Mouse (Mus musculus): ENCODE data around the gene Atp6v0a2. TPM values are rescaled to one million over a fixed set of nuclear protein-coding genes. Genes with fewer than 3 reads are reported as not detected.
A peak's percentile ranks its signal among the peaks of the same experiment; 100 is the strongest.

Atp6v0a2 gene
- polyA plus RNA-seq, 1 experiment from 2014 or later, result 48.3 TPM

DNA sequence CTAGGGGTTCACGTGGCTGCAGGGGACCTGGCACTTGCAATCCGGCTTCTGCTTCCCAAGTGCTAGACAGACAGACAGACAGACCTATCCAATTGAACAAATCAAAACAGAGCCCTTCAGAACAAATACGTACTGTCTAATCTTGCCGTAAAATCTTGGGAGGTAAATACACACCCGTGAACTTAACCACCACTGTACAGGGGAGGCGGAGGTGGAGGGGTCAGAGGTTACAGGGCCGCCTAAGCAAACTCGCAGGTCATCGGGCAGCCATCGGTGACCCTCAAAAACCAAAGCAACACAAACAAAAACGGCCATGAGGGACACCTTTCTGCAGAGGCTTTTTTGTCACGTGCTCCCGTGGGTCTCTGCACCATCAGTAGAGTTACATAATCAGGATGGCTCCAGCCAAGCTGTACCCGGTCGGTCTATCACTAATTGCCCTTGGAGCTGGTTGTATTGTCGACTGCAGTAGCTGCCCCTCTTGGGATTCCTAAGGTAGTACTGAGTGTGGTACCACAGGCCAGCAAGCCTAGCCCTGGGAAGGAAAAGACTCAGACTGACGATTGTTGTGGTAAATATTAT is 23.2 kb upstream of the Atp6v0a2 start:
- H3K9ac ChIP-seq (ENCODE audit: low read depth, low read length), result no peak overlapping the region
- no peak overlapping the region for H3K4me2 ChIP-seq (ENCODE audit: low read depth, low read length)
- WGBS, result 80% methylated on average over 17 of the region's 17 CpGs
- H3K27ac ChIP-seq (replicated peaks; ENCODE audit: low read depth, low read length), result no peak overlapping the region
- no peak overlapping the region for H3K4me3 ChIP-seq (ENCODE audit: low read depth, low read length)
- no peaks in the 10 kb centered on the region for H3K4me1 ChIP-seq (ENCODE audit: control insufficient read depth, insufficient read depth, low read length)
- H3K27me3 ChIP-seq (replicated peaks; ENCODE audit: control insufficient read depth, insufficient read depth, low read length), result no peaks in the 10 kb centered on the region
- no peaks in the 10 kb centered on the region for H3K9me3 ChIP-seq (ENCODE audit: control insufficient read depth, low read length)
- 0 out of 2 replicates have a peak, but pooled peaks cover 14% of the 10 kb centered on the region for H3K36me3 ChIP-seq (ENCODE audit: control insufficient read depth, insufficient read depth, low read length)
- DNase-seq (ENCODE audit: low spot score), result no peak
- no peak for ATAC-seq (ENCODE audit: low read depth)

DNA sequence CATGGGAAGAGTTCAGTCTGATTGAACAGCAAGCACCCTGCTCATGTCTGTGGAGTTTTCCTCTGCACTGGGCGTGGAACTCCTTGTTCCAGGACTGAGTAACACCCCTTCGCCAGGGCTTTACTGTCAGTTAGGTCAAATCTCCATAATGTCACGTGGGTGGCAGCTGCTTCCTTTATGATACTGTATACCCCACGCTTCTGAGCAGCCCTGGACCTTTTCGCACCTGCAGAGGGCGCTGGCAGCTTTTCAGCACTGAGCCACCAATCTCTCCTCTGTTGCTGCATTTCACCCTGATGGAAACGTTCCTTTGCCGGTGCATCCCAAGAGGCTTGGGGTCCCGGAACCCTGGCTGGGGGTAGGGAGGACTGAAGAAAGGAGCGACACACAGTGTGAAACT is 17.4 kb upstream of the Atp6v0a2 start:
- H3K4me3 ChIP-seq (ENCODE audit: low read depth, low read length), result no peak overlapping the region
- 75% methylated on average over 10 of the region's 10 CpGs for WGBS
- no peaks in the 10 kb centered on the region for H3K27me3 ChIP-seq (replicated peaks; ENCODE audit: control insufficient read depth, insufficient read depth, low read length)
- no peaks in the 10 kb centered on the region for H3K4me1 ChIP-seq (ENCODE audit: control insufficient read depth, insufficient read depth, low read length)
- ATAC-seq (ENCODE audit: low read depth), result no peak
- H3K36me3 ChIP-seq (ENCODE audit: control insufficient read depth, insufficient read depth, low read length), result peaks cover 28% of the 10 kb centered on the region; the same call in 1 of the 2 replicates
- DNase-seq (ENCODE audit: low spot score), result no peak
- no peak overlapping the region for H3K27ac ChIP-seq (replicated peaks; ENCODE audit: low read depth, low read length)
- H3K4me2 ChIP-seq (ENCODE audit: low read depth, low read length), result no peak overlapping the region
- no peak overlapping the region for H3K9ac ChIP-seq (ENCODE audit: low read depth, low read length)
- no peaks in the 10 kb centered on the region for H3K9me3 ChIP-seq (ENCODE audit: control insufficient read depth, low read length)

DNA sequence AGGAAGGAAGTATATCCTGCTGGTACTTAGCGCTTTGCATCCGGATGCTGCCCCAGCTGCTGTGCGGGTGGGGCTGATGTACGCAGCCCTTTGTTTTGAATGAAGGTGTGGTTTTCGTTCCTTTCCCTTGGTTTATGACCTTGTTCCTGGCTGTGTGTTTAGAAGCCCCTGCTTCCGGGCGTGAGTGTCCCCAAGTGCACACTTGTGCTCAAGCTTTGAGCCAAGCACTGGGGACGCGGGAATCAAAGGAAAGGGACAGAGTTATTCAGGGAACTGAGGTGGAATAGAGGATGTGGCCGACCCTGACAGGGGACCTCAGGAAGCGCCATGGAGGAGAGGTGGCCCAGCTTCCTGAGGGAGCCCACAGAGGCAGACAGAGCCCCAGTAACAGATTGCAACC is 13.7 kb upstream of the Atp6v0a2 start:
- H3K4me1 ChIP-seq (ENCODE audit: control insufficient read depth, insufficient read depth, low read length), result no peaks in the 10 kb centered on the region
- DNase-seq (ENCODE audit: low spot score) (peak; percentile 35), ATAC-seq (ENCODE audit: low read depth) (no peak)
- no peaks in the 10 kb centered on the region for H3K9me3 ChIP-seq (ENCODE audit: control insufficient read depth, low read length)
- 83% methylated on average over 11 of the region's 11 CpGs for WGBS
- no peak overlapping the region for H3K27ac ChIP-seq (replicated peaks; ENCODE audit: low read depth, low read length)
- no peak overlapping the region for H3K9ac ChIP-seq (ENCODE audit: low read depth, low read length)
- H3K36me3 ChIP-seq (ENCODE audit: control insufficient read depth, insufficient read depth, low read length), result peaks cover 21% of the 10 kb centered on the region; the same call in 1 of the 2 replicates
- H3K27me3 ChIP-seq (replicated peaks; ENCODE audit: control insufficient read depth, insufficient read depth, low read length), result no peaks in the 10 kb centered on the region
- no peak overlapping the region for H3K4me3 ChIP-seq (ENCODE audit: low read depth, low read length)
- H3K4me2 ChIP-seq (ENCODE audit: low read depth, low read length), result no peak overlapping the region

DNA sequence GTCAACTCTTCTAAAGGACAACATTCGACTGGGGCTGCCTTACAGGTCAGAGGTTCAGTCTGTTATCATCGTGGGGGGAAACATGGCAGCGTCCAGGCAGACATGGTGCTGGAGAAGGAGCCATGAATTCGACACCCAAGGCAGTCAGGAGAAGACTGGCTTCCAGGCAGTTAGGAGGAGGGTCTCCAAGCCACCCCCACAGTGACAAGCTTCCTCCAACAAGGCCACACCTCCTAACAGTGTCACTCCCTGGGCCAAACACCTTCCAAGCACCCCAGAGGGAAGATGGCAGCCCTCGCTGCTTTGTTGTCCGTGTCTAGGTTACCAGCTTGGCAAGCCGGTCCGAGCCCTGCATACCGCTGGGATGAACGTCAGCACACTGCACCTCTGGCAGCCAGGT is 9.7 kb upstream of the Atp6v0a2 start:
- Histone ChIP-seq H3K9ac (ENCODE audit: low read depth, low read length) (no peak overlapping the region), H3K4me2 (ENCODE audit: low read depth, low read length) (no peak overlapping the region), H3K27ac (replicated peaks; ENCODE audit: low read depth, low read length) (no peak overlapping the region), H3K4me3 (ENCODE audit: low read depth, low read length) (no peak overlapping the region), H3K9me3 (ENCODE audit: control insufficient read depth, low read length) (no peaks in the 10 kb centered on the region), H3K4me1 (ENCODE audit: control insufficient read depth, insufficient read depth, low read length) (no peaks in the 10 kb centered on the region), H3K36me3 (ENCODE audit: control insufficient read depth, insufficient read depth, low read length) (peaks cover 2% of the 10 kb centered on the region; the same call in 1 of the 2 replicates), H3K27me3 (replicated peaks; ENCODE audit: control insufficient read depth, insufficient read depth, low read length) (no peaks in the 10 kb centered on the region)
- 80% methylated on average over 10 of the region's 10 CpGs for WGBS
- ATAC-seq (ENCODE audit: low read depth) (no peak), DNase-seq (ENCODE audit: low spot score) (no peak)

DNA sequence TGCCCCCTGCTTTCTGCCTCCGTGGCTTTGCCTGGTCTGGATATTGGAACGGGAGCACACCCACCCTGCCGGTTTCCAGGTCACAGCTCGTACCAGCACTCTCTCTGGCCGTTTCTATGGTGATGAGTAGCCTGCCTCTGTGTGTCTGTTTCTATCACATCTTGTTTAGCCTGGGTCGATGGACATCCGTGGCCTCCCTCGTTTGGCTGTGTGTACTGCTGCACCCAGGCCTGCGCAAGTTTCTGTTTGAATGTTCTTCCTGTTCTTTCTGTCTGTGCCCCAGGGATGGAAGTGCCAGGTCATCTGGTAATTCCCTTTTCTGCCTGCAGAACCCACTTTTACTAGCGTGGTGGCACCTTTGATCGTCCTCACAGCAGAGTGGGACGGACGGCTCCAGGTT is 7.0 kb upstream of the Atp6v0a2 start:
- Histone ChIP-seq H3K4me3 (ENCODE audit: low read depth, low read length) (no peak overlapping the region), H3K9me3 (ENCODE audit: control insufficient read depth, low read length) (no peaks in the 10 kb centered on the region), H3K9ac (ENCODE audit: low read depth, low read length) (no peak overlapping the region), H3K27me3 (replicated peaks; ENCODE audit: control insufficient read depth, insufficient read depth, low read length) (no peaks in the 10 kb centered on the region), H3K4me2 (ENCODE audit: low read depth, low read length) (no peak overlapping the region), H3K36me3 (ENCODE audit: control insufficient read depth, insufficient read depth, low read length) (no peaks in the 10 kb centered on the region), H3K27ac (replicated peaks; ENCODE audit: low read depth, low read length) (no peak overlapping the region), H3K4me1 (ENCODE audit: control insufficient read depth, insufficient read depth, low read length) (no peaks in the 10 kb centered on the region)
- WGBS, result 77% methylated on average over 13 of the region's 13 CpGs
- ATAC-seq (ENCODE audit: low read depth) (peak; percentile 50; the same call in 1 of the 2 replicates), DNase-seq (ENCODE audit: low spot score) (peak; percentile 48)

DNA sequence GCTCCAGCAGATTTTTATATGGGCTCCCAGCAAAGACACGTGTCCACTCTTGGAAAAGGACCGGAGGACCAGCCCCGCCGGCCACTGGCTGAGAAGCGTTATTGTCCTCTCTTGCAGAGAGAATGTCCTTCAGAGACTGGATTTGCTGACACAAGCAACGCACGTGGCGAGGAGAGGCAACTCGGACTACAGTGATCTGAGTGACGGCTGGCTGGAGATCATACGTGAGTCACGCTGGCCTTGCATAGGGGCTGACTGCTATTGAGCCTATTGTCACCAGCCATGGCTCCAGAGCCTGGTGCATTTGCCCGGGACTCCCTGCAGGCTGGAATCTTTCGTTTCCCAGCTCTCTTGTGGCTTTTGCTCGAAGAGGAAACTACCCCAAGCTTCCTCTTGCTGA is 5.5 kb upstream of the Atp6v0a2 start:
- Histone ChIP-seq H3K36me3 (ENCODE audit: control insufficient read depth, insufficient read depth, low read length) (no peaks in the 10 kb centered on the region), H3K27ac (replicated peaks; ENCODE audit: low read depth, low read length) (no peak overlapping the region), H3K4me1 (ENCODE audit: control insufficient read depth, insufficient read depth, low read length) (peaks cover under 1% of the 10 kb centered on the region; the same call in 1 of the 2 replicates), H3K9me3 (ENCODE audit: control insufficient read depth, low read length) (no peaks in the 10 kb centered on the region), H3K4me2 (ENCODE audit: low read depth, low read length) (no peak overlapping the region), H3K9ac (ENCODE audit: low read depth, low read length) (no peak overlapping the region), H3K27me3 (replicated peaks; ENCODE audit: control insufficient read depth, insufficient read depth, low read length) (no peaks in the 10 kb centered on the region), H3K4me3 (ENCODE audit: low read depth, low read length) (no peak overlapping the region)
- 87% methylated on average over 15 of the region's 15 CpGs for WGBS
- no peak for DNase-seq (ENCODE audit: low spot score)
- no peak for ATAC-seq (ENCODE audit: low read depth)

DNA sequence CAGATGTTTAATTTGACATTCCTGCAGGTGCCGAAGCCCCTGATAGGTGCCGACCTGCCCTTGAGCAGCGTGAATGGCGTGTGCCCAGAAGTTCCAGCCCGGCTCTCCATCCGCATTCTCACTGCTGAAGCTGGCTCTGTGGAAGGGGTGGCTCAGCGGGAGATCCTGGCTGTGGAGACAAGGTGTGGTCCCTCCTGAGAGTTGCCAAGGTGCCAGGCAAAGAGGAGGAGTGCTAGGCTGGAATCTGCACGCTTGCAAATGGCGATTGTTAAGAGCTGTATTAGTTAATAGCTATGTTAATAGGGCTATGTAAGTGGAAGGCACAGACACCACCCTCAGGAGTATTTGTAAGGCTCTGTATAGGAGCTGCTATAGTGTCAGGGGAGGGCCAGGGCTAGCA is 4.1 kb upstream of the Atp6v0a2 start:
- DNase-seq (ENCODE audit: low spot score), result no peak
- H3K4me1 ChIP-seq (ENCODE audit: control insufficient read depth, insufficient read depth, low read length), result peaks cover 5% of the 10 kb centered on the region
- no peak overlapping the region for H3K9ac ChIP-seq (ENCODE audit: low read depth, low read length)
- no peaks in the 10 kb centered on the region for H3K9me3 ChIP-seq (ENCODE audit: control insufficient read depth, low read length)
- H3K4me2 ChIP-seq (ENCODE audit: low read depth, low read length), result no peak overlapping the region
- no peak overlapping the region for H3K27ac ChIP-seq (replicated peaks; ENCODE audit: low read depth, low read length)
- no peak overlapping the region for H3K4me3 ChIP-seq (ENCODE audit: low read depth, low read length)
- whole genome bisulfite sequencing, result 83% methylated on average over 9 of the region's 9 CpGs
- ATAC-seq (ENCODE audit: low read depth), result no peak
- H3K27me3 ChIP-seq (replicated peaks; ENCODE audit: control insufficient read depth, insufficient read depth, low read length), result no peaks in the 10 kb centered on the region
- no peaks in the 10 kb centered on the region for H3K36me3 ChIP-seq (ENCODE audit: control insufficient read depth, insufficient read depth, low read length)

DNA sequence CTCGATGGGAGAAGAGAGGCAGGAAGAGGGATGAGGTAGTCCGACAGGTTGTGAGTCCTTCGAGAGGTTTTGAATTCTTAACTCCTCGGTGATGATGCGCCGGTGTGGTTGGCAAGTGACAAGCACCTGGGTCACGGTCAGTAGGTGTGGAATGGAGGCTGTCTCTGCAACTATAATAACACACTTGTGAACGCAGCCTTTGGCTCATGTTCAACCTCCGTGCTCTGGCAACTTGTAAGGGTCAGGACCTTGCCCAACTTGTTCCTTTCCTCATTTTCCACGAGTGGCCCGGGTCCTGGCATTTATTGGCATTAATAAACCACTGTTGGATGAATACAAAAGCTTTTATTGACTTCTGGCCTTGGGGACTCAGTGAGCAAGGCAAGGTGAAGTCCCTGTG is 1.3 kb downstream of the Atp6v0a2 start:
- no peak for ATAC-seq (ENCODE audit: low read depth)
- WGBS, result 15% methylated on average over 11 of the region's 11 CpGs

DNA sequence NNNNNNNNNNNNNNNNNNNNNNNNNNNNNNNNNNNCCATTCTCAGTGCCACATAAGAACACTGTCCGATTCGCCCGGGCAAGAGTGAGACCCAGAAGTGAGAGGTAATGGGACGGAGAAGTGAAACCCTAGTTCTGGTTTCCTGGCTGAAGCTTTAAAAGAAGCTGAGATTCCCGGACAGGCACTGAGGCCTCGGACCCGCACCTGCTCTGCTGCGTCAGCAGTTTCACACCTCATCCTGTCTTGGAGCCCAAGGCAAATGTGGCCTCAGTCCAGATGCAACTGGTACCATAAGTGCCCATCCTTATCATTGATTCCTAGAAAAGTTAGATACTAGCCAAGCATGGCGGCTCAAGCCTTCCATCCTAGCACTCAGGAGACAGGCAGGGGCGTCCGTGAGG is 3.3 kb downstream of the Atp6v0a2 start:
- no peak for ATAC-seq (ENCODE audit: low read depth)
- no peak overlapping the region for H3K9ac ChIP-seq (ENCODE audit: low read depth, low read length)
- no peaks in the 10 kb centered on the region for H3K27me3 ChIP-seq (replicated peaks; ENCODE audit: control insufficient read depth, insufficient read depth, low read length)
- WGBS, result 87% methylated on average over 11 of the region's 11 CpGs
- H3K27ac ChIP-seq (replicated peaks; ENCODE audit: low read depth, low read length), result no peak overlapping the region
- no peak overlapping the region for H3K4me2 ChIP-seq (ENCODE audit: low read depth, low read length)
- peaks cover 33% of the 10 kb centered on the region for H3K36me3 ChIP-seq (ENCODE audit: control insufficient read depth, insufficient read depth, low read length)
- no peaks in the 10 kb centered on the region for H3K9me3 ChIP-seq (ENCODE audit: control insufficient read depth, low read length)
- H3K4me3 ChIP-seq (ENCODE audit: low read depth, low read length), result no peak overlapping the region
- H3K4me1 ChIP-seq (ENCODE audit: control insufficient read depth, insufficient read depth, low read length), result peaks cover 13% of the 10 kb centered on the region
- DNase-seq (ENCODE audit: low spot score), result no peak

More for the DNA sequence above, 1.3 kb downstream of the Atp6v0a2 start:
- peak overlapping the region; percentile 93 for H3K4me3 ChIP-seq (ENCODE audit: low read depth, low read length)
- H3K27ac ChIP-seq (replicated peaks; ENCODE audit: low read depth, low read length), result no peak overlapping the region
- H3K9ac ChIP-seq (ENCODE audit: low read depth, low read length), result peak overlapping the region; percentile 89
- peaks cover 13% of the 10 kb centered on the region for H3K4me1 ChIP-seq (ENCODE audit: control insufficient read depth, insufficient read depth, low read length)
- H3K27me3 ChIP-seq (replicated peaks; ENCODE audit: control insufficient read depth, insufficient read depth, low read length), result no peaks in the 10 kb centered on the region
- H3K4me2 ChIP-seq (ENCODE audit: low read depth, low read length), result peak overlapping the region; percentile 74
- no peaks in the 10 kb centered on the region for H3K9me3 ChIP-seq (ENCODE audit: control insufficient read depth, low read length)
- DNase-seq (ENCODE audit: low spot score), result no peak
- H3K36me3 ChIP-seq (ENCODE audit: control insufficient read depth, insufficient read depth, low read length), result peaks cover 12% of the 10 kb centered on the region
